Mouse (Mus musculus): ENCODE results near the gene Slc6a4. TPM values are rescaled to one million over a fixed set of nuclear protein-coding genes. Genes with fewer than 3 reads are reported as not detected.
"Not testable (repeated sequence)": the region's sequence is repeated elsewhere in the genome, so short reads cannot be mapped to it uniquely, and the experiment has no call there.

Gene Slc6a4
- polyA plus RNA-seq, 3 experiments from 2014 or later: not detected

DNA sequence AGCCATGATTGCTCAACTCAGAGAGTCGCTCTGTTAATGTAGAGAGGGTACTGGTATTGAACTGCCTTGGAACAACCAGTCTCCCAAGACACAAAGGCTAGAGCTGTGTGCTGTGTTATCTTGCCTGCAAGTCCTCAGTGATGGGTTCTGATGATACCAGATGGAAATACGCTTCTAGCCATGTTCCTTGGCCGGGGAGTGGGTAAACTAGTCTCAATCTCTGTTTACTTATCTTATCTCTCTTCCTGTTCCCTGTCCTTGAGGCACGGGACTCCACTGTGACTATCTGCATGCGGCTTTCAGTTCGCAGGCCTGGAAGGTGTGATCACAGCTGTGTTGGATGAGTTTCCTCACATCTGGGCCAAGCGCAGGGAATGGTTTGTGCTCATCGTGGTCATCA lies 21.1 kb downstream of the Slc6a4 start:
- no peak for ATAC-seq

- no peak for ATAC-seq
Observed at GRCm38 (mm10) chr11:77021749-77022396, 23.5 kb downstream of the Slc6a4 start.

DNA sequence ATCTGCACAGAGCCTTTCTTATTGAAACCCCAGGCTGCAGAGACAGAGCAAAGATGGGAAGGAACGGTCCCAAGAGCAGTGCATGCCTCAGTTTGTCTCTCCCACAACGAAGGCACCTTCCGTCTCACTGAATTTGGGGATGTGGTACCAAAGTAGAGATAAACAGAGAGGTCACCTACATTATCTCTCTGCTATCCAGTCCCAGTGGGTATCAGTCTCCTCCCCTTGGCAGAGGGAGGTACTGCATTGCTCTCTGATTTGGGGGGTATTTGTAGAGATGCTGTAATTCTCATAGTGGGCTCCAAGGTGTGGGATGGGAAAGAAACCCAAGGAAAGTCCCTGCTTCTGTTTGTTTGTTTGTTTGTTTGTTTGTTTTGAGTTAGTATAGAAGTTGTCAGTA lies 28.2 kb downstream of the Slc6a4 start:
- ATAC-seq: no peak

DNA sequence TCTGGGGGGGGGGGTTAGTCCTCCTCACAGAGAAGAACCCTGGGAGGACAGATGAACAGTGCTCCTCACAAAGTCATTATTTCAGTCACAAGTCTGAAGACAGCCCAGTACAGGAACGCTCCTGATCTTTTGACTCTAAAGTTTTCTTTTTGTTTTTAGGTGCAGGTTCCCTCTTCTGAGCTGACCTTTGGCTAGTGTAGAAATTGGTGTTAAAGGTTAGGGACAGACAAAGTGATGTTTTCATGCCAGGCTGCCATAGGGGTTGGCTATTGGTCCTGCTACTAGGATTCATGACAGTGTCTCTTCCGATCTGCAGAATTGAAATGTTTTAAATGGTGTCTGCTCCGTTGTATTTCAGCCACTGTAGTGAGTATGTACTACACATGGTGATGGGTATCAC lies 29.8 kb downstream of the Slc6a4 start:
- ATAC-seq: no peak

GRCm38 (mm10) chr11:77031151-77031934 lies 32.9 kb downstream of the Slc6a4 start:
- ATAC-seq: no peak

- no peak for ATAC-seq
Observed at GRCm38 (mm10) chr11:77041891-77042290, 43.5 kb downstream of the Slc6a4 start.

DNA sequence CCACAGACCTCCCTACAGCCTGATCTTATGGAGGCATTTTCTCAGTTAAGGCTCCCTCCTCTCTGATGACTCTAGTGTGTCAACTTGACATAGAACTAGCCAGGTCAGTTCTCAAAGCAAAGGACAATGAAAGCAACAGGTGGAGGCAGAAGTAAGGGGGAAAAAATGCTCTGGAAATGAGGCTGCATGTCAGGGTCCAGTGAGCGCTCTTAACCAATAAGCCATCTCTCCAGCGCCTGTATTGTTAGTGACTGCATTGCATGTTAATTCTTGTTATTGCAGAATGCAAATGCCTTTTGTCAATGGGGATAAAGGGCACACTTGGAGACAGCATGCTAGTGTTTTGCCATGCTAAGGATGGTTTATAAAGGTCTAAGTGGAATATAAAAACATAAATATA lies 44.4 kb downstream of the Slc6a4 start:
- no peak for ATAC-seq

DNA sequence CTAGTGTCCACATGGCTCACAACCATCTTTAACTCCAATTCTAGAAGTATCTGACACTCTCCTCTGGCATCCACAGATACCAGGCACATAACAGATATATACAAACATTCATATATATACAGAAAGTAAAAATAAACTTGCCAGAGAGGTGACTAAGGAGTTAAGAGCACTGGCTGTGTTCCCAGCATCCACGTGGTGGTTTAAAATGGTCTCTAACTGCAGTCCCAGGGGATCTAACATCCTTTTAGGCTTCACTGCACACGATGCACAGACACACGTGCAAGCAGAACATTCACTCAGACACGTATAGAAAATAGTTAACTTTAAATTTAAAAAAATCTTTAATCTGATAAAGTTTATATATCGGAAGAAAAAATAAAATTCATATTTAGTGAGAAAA lies 63.5 kb downstream of the Slc6a4 start:
- no peak for ATAC-seq

DNA sequence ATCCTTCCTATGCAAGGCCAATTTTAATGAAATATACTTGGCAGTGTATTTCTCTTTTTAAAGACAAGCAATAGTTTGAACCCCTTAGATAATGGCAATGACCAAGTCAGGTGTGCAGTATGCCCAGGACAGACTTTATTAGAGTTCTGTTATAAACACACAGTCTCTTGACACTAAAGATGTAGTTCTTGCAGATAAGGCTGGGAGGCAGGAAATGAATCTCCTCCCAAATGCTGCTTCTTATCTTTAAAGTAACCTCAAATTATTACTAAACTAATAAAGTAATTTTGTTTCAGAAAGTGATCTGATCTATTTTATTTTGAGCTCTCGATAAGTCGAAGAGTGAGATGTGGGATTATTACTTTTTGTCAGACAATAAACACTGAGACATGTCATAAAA lies 65.0 kb downstream of the Slc6a4 start:
- ATAC-seq: no peak

DNA sequence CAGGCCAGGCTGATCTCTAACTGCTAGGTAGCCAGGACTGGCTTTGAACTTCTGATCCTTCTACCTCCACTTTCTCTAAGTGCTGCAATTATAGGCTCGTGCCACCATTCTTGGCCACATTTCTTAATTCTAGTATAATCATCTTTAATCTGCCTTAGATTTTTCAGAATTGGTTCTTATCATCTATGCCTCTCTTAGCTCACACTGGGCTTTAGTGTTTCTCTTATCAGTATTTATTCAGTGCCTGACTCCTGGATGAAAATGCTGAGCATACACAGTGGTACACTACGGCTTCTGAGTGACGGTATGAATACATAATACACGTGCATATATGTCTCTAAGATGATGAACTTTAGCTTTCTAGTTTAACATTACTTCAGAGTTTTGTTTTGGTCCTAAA lies 70.4 kb downstream of the Slc6a4 start:
- no peak for ATAC-seq

- no peak for ATAC-seq
Observed at GRCm38 (mm10) chr11:77070721-77071120, 72.3 kb downstream of the Slc6a4 start.

DNA sequence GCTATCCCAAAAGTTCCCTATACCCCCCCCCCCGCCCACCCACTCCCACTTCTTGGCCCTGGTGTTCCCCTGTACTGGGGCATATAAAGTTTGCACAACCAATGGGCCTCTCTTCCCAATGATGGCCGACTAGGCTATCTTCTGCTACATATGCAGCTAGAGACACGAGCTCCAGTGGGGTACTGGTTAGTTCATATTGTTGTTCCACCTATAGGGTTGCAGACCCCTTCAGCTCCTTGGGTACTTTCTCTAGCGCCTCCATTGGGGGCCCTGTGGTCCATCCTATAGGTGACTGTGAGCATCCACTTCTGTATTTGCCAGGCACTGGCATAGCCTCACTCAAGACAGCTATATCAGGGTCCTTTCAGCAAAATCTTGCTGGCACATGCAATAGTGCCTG lies 78.9 kb downstream of the Slc6a4 start:
- ATAC-seq: not testable (repeated sequence)

GRCm38 (mm10) chr11:77077792-77078191 lies 79.4 kb downstream of the Slc6a4 start:
- ATAC-seq: peak; percentile 25

- peak; percentile 100 for ATAC-seq
Observed at GRCm38 (mm10) chr11:77078273-77079134, 80.1 kb downstream of the Slc6a4 start, which contains the start of gene Nsrp1. Gene Nsrp1, minus strand, starts transcription at chr11:77078435.

- ATAC-seq: no peak
Observed at GRCm38 (mm10) chr11:77079361-77079760, 81.0 kb downstream of the Slc6a4 start.

Other genes starting within 250 kb of the Slc6a4 start
- 10 to 100 TPM; 41.5 to 52.6 (median 52.3) TPM for gene Gosr1, start 235.0 kb upstream of the Slc6a4 start, polyA plus RNA-seq (2017; shearing (Covaris generic))
- 1 to 10 TPM; 3.8 to 5.5 (median 5.5) TPM for gene Cpd, start 151.6 kb upstream of the Slc6a4 start, polyA plus RNA-seq (2017; shearing (Covaris generic))
- 1 to 10 TPM in 2 of 3 experiments, under 1 TPM in 1; 0.42 to 2.8 (median 1.1) TPM for gene Tmigd1, start 96.4 kb upstream of the Slc6a4 start, polyA plus RNA-seq (2017; shearing (Covaris generic))
- 100 to 1,000 TPM in 1 of 3 experiments, 10 to 100 TPM in 2; 83.8 to 135 (median 88.1) TPM for gene Blmh, start 73.8 kb upstream of the Slc6a4 start, polyA plus RNA-seq (2017; shearing (Covaris generic))
- 10 to 100 TPM; 59.6 to 90.3 (median 71.1) TPM for gene Nsrp1, start 79.8 kb downstream of the Slc6a4 start, polyA plus RNA-seq (2017; shearing (Covaris generic))
- under 1 TPM in 2 of 3 experiments, not detected in 1; 0.15 to 0.60 TPM for gene Efcab5, start 190.4 kb downstream of the Slc6a4 start, polyA plus RNA-seq (2017; shearing (Covaris generic))
- 100 to 1,000 TPM in 1 of 3 experiments, 10 to 100 TPM in 2; 41.1 to 101 (median 73.4) TPM for gene Ssh2, start 217.7 kb downstream of the Slc6a4 start, polyA plus RNA-seq (2017; shearing (Covaris generic))